Comparison of ENCODE assay signal across 16 mouse cellular contexts in genomic region chr15:83982186-83982936, GRCm38 (mm10).
A peak's percentile ranks its signal among the peaks of the same experiment; 100 is the strongest.
DNase-seq lines count a peak whose midpoint lies in the region; ATAC-seq lines count a peak whose summit lies in the region.
"Had no signal": no experiment of that assay in that cellular context is flagged by ENCODE, and none has a peak within 500 bp of the region (broad histone marks: within the 10 kb centered on the region; RNA-seq: fewer than 3 reads in every experiment).

No protein-coding gene starts in this region.

- H3K9me3 ChIP-seq in liver, embryonic 12.5 days (replicated peaks), result no peaks in the 10 kb centered on the region
- H3K9me3 ChIP-seq: neural tube, embryonic 13.5 days had no signal

- H3K27me3 ChIP-seq in liver, embryonic 12.5 days (replicated peaks), result no peaks in the 10 kb centered on the region
- H3K27me3 ChIP-seq: neural tube, embryonic 13.5 days had no signal

- peak; percentile 35 to 47 for DNase-seq in cerebellum, adult 18-20 months
- DNase-seq in NIH3T3 (ENCODE audit: low read depth), result peak; percentile 15
- peak; percentile 81 to 82 for DNase-seq in cerebellum, postnatal 10 days
- DNase-seq in forelimb bud, embryonic 11.5 days (ENCODE audit: low read depth, low spot score), result peak; percentile 49
- no peak for DNase-seq in spleen, postnatal 10 days (ENCODE audit: low spot score in 2 of 2)
- DNase-seq: adrenal gland, postnatal 36 days; heart, adult 2 months; kidney, postnatal 25 days; layer of hippocampus, postnatal 36 days; lung, adult 2 months had no signal

- H3K4me1 ChIP-seq in liver, embryonic 12.5 days, result no peaks in the 10 kb centered on the region

- no peak overlapping the region for H3K27ac ChIP-seq in liver, embryonic 12.5 days
- H3K27ac ChIP-seq: heart, adult 2 months; neural tube, embryonic 13.5 days had no signal

- H3K4me3 ChIP-seq in liver, embryonic 12.5 days, result no peak overlapping the region
- H3K4me3 ChIP-seq: erythroblast, embryonic 14.5 days; heart, adult 2 months; neural tube, embryonic 13.5 days had no signal

- no peak for ATAC-seq in cerebellum, adult (ENCODE audit: insufficient number of reproducible peaks, low FRiP score, low TSS enrichment)
- no peak for ATAC-seq in inflammation-experienced regulatory T-cells, adult 6 months
- ATAC-seq in liver, embryonic 12.5 days, result no peak
- ATAC-seq: midbrain, embryonic 16.5 days had no signal

- no peak overlapping the region for H3K4me2 ChIP-seq in liver, embryonic 12.5 days
- H3K4me2 ChIP-seq: neural tube, embryonic 13.5 days had no signal

- H3K36me3 ChIP-seq in liver, embryonic 12.5 days, result no peaks in the 10 kb centered on the region
- H3K36me3 ChIP-seq: neural tube, embryonic 13.5 days had no signal

- H3K9ac ChIP-seq in liver, embryonic 12.5 days, result no peak overlapping the region
- H3K9ac ChIP-seq: neural tube, embryonic 13.5 days had no signal

- WGBS in liver, embryonic 12.5 days (ENCODE audit: insufficient replicate concordance), result 53% methylated on average over 14 of the region's 14 CpGs

Comparison
In these comparisons a context has a peak if more than half of its experiments do, and no peak if none do; other contexts are left out.
1. DNase-seq: peak in cerebellum, adult 18-20 months (2 of 2), NIH3T3 (single experiment), cerebellum, postnatal 10 days (2 of 2) and forelimb bud, embryonic 11.5 days (single experiment); none in spleen, postnatal 10 days (0 of 2).